Mouse (Mus musculus) c-Kit-negative CD71-positive TER-119-positive erythroid progenitor cells, embryonic 14.5 days (primary cell): Measurements from ENCODE around the gene Stoml2.
A peak's percentile ranks its signal among the peaks of the same experiment; 100 is the strongest.
"Not testable (repeated sequence)": the region's sequence is repeated elsewhere in the genome, so short reads cannot be mapped to it uniquely, and the experiment has no call there.

Experiments
- DNase-seq: peaks from one replicate; pipeline ENCODE4 v3.0.0-alpha.2; 2013; ENCODE audit warnings: low read depth, low spot score

Stoml2 gene

GRCm38 (mm10) chr4:43004951-43005350 lies 26.6 kb downstream of the Stoml2 start:
- DNase-seq: no peak

- no peak for DNase-seq
Measured at GRCm38 (mm10) chr4:43002756-43003439, 28.6 kb downstream of the Stoml2 start.

GRCm38 (mm10) chr4:43001272-43001671 lies 30.2 kb downstream of the Stoml2 start:
- no peak for DNase-seq

- peak; percentile 98 for DNase-seq
Measured at GRCm38 (mm10) chr4:43000141-43000986, 31.1 kb downstream of the Stoml2 start, which contains the start of gene Vcp. Gene Vcp (minus strand): TSS chr4:43000507.

GRCm38 (mm10) chr4:42999451-43000140 lies 31.9 kb downstream of the Stoml2 start:
- peak; percentile 65 for DNase-seq

GRCm38 (mm10) chr4:42998022-42998421 lies 33.5 kb downstream of the Stoml2 start:
- no peak for DNase-seq

- DNase-seq: no peak
Measured at GRCm38 (mm10) chr4:42988296-42988695, 43.2 kb downstream of the Stoml2 start.

- DNase-seq: not testable (repeated sequence)
Measured at GRCm38 (mm10) chr4:42980467-42980866, 51.0 kb downstream of the Stoml2 start.

GRCm38 (mm10) chr4:42978062-42978461 lies 53.4 kb downstream of the Stoml2 start:
- DNase-seq: no peak
